Comparison of ENCODE assay signal across 23 mouse cellular contexts in genomic region chr10:33857421-33857820, GRCm38 (mm10). TPM values are rescaled to one million over a fixed set of nuclear protein-coding genes. Genes with fewer than 3 reads are reported as not detected.
DNase-seq lines count a peak whose midpoint lies in the region; ATAC-seq and TF ChIP-seq lines count a peak whose summit lies in the region.
"Had no signal": no experiment of that assay in that cellular context is flagged by ENCODE, and none has a peak within 500 bp of the region (broad histone marks: within the 10 kb centered on the region; RNA-seq: fewer than 3 reads in every experiment).

Gene Sult3a1, plus strand, starts transcription at chr10:33857721.

- H3K9ac ChIP-seq in liver, adult 2 months (ENCODE audit: low read depth, low read length) = no peak within 1 kb of the TSS
- no peak within 1 kb of the TSS for H3K9ac ChIP-seq in liver, embryonic 11.5 days (ENCODE audit: low read depth, low read length)

- no peak within 1 kb of the TSS for H3K4me3 ChIP-seq in liver, adult 2 months (ENCODE audit: insufficient read depth, low read depth, low read length)
- H3K4me3 ChIP-seq in liver, embryonic 11.5 days (ENCODE audit: low read depth, low read length) = no peak within 1 kb of the TSS

- no peaks in the 10 kb centered on the region for H3K36me3 ChIP-seq in liver, adult 2 months (ENCODE audit: control insufficient read depth, insufficient read depth, low read length)
- H3K36me3 ChIP-seq in liver, embryonic 11.5 days (ENCODE audit: control insufficient read depth, insufficient read depth, low read length) = no peaks in the 10 kb centered on the region
- H3K36me3 ChIP-seq: G1E had no signal

- ATAC-seq in liver, embryonic 11.5 days (replicated peaks; ENCODE audit: low FRiP score) = no peak
- ATAC-seq: activated CD4-positive, CD25-positive, alpha-beta regulatory T cell, adult 4 months; CD4-positive, CD25-positive, alpha-beta regulatory T cell, adult 4 months; Patski had no signal

- H3K4me2 ChIP-seq in liver, embryonic 11.5 days = no peak within 1 kb of the TSS

- H3K27me3 ChIP-seq in liver, adult 2 months (ENCODE audit: control insufficient read depth, insufficient read depth, low read length) = peaks cover 3% of the 10 kb centered on the region; the same call in 1 of the 2 replicates
- H3K27me3 ChIP-seq in liver, embryonic 11.5 days (replicated peaks; ENCODE audit: control insufficient read depth, insufficient read depth, low read length) = no peaks in the 10 kb centered on the region
- H3K27me3 ChIP-seq: CH12.LX had no signal

- H3K4me1 ChIP-seq in liver, adult 2 months (ENCODE audit: control insufficient read depth, insufficient read depth, low read length) = no peaks in the 10 kb centered on the region
- no peaks in the 10 kb centered on the region for H3K4me1 ChIP-seq in liver, embryonic 11.5 days (replicated peaks; ENCODE audit: control insufficient read depth, insufficient read depth, low read length)

- TF ChIP-seq POLR2A in liver, adult 2 months (IDR thresholded peaks at IDR 0.05; ENCODE audit: extremely low read depth, insufficient read depth, low read length) = no peak

- DNase-seq in liver, adult 2 months (ENCODE audit: extremely low read depth, low read depth, low spot score) = peak; percentile 45
- no peak for DNase-seq in liver, embryonic 11.5 days (ENCODE audit: low spot score)
- DNase-seq: adrenal gland, adult 2 months; adrenal gland, adult 8-10 months; adrenal gland, postnatal 10 days; adrenal gland, postnatal 14 days; adrenal gland, postnatal 25 days; adrenal gland, postnatal 36 days; B cell, adult 2 months; cerebellum, adult 11 months; cerebellum, adult 11-12 months; cerebellum, adult 18-20 months; cerebellum, adult 2 months had no signal

- no peaks in the 10 kb centered on the region for H3K79me2 ChIP-seq in liver, adult 2 months (ENCODE audit: control insufficient read depth, insufficient read depth, low read length)

- no peak for TF ChIP-seq CTCF in liver, adult 2 months (IDR thresholded peaks at IDR 0.05; ENCODE audit: low read depth, low read length)

- no peak within 1 kb of the TSS for H3K27ac ChIP-seq in liver, adult 2 months (replicated peaks; ENCODE audit: insufficient read depth, low read depth, low read length)
- no peak within 1 kb of the TSS for H3K27ac ChIP-seq in liver, embryonic 11.5 days (ENCODE audit: low read depth, low read length)

- no peaks in the 10 kb centered on the region for H3K9me3 ChIP-seq in liver, embryonic 11.5 days (ENCODE audit: control insufficient read depth, low read length)
- H3K9me3 ChIP-seq: G1E had no signal

RNA-seq across cellular contexts. Expression of gene Sult3a1, which starts in this region (rescaled TPM):
- total RNA-seq in liver, adult 2 months (2014; rRNA removed) = 78.9 and 564 TPM in 2 replicates
- polyA plus RNA-seq in liver, adult 2 months (2012; rRNA removed) = 4.2 and 15.5 TPM in 2 replicates
- not detected in 2 replicates for polyA plus RNA-seq in liver, embryonic 11.5 days (2014; fragmentation: Nextera tagmentation; extraction: Ambion mirVana)
- total RNA-seq: adrenal gland, postnatal 10 days; adrenal gland, postnatal 14 days; adrenal gland, postnatal 25 days; adrenal gland, postnatal 36 days; adrenal gland, postnatal 4 days; CH12.LX; ES-E14; G1E; MEL had no signal
- polyA plus RNA-seq: activated CD4-positive, CD25-positive, alpha-beta regulatory T cell, adult 4 months; adrenal gland, adult 2 months; brain, embryonic 14.5 days; C2C12; CD4-positive, CD25-positive, alpha-beta regulatory T cell, adult 4 months; cerebellum, adult 2 months; G1E; Patski had no signal
